Mouse (Mus musculus): ENCODE data around the gene Rxfp3. TPM values are rescaled to one million over a fixed set of nuclear protein-coding genes. Genes with fewer than 3 reads are reported as not detected.

Gene Rxfp3
- polyA plus RNA-seq, 1 experiment from 2014 or later = 0.74 TPM

Other genes with a start within 250 kb of the Rxfp3 start
- 167 and 188 TPM in 2 replicates for gene C1qtnf3, start 85.7 kb downstream of the Rxfp3 start, polyA plus RNA-seq (2015; fragmentation: Nextera tagmentation; extraction: Ambion mirVana)
- 19.2 and 25.4 TPM in 2 replicates for gene Amacr, start 56.2 kb downstream of the Rxfp3 start, polyA plus RNA-seq (2015; fragmentation: Nextera tagmentation; extraction: Ambion mirVana)
- gene Slc45a2, start 37.3 kb downstream of the Rxfp3 start, polyA plus RNA-seq (2015; fragmentation: Nextera tagmentation; extraction: Ambion mirVana) = 0.50 and 0.62 TPM in 2 replicates
- gene Adamts12, start 26.8 kb upstream of the Rxfp3 start, polyA plus RNA-seq (2015; fragmentation: Nextera tagmentation; extraction: Ambion mirVana) = 6.2 and 6.6 TPM in 2 replicates